Mouse (Mus musculus) adrenal gland, postnatal 25 days (tissue): Measurements from ENCODE around the gene Cdh23. TPM values are rescaled to one million over a fixed set of nuclear protein-coding genes. Genes with fewer than 3 reads are reported as not detected.

Experiments
- DNase-seq: peaks from one replicate; pipeline ENCODE4 v3.0.0; 2021; ENCODE audit warnings: mixed read lengths
- total RNA-seq: library from RNA; stranded (reverse); gene quantifications from 2 replicates; pipeline ENCODE4 v1.2.3, GENCODE M21; 2021

The Cdh23 gene
- total RNA-seq, 1 experiment from 2014 or later: 2.8 TPM

DNA sequence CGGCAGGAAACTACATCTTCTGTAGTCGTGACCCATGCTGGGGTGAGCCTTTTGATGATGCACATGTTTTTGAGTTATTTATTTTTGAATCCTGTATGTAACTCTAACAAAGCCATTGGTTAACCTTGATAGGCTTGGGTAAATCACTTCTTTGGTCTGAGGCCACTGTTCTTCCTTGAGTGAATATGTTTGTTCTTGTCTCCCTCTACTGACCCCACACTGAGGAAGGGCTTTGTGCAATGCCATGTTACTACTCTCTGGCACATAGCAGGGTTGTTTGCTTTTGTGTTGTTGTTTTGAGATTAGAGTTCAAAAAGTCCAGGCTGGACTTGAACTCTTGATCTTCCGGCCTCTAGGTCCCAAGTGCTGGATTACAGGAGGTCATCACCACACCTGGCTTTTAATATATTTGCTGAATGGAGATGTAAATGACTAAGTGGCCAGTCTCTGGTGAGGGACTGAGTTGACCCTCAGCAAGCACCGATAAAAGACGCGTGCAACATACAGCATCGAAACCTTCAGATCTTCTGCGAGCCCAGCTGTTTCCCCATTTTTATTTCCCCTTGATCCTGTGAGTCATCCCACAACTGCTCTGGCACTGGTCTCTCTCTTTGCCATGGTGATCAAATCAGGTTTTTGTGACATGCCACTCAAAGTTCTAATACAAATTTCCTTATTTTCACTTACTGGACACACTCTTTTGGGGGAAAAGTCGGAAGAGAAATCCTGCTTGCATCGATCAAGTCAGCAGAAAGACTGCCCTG, 298.1 kb downstream of the Cdh23 start:
- no peak for DNase-seq

DNA sequence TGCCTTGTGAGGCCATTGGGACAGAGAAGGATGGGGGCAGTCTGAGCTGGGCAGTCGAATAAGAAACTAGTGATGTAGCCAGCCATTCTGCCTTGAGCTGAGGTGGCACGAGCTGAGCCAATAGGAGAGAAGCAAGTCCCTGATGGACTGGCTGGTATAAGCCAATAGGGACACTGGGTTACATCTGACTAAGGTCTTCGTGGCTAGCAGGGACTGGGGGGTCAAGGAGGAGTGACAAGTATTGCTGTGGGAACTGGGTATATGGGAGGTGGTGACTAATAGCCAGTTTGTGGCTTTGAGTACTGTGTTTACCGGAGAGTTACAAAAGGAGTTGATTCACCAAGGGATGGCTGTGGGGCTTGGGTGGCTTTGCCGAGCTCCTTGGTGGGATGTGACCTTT, 300.7 kb downstream of the Cdh23 start:
- DNase-seq: no peak

DNA sequence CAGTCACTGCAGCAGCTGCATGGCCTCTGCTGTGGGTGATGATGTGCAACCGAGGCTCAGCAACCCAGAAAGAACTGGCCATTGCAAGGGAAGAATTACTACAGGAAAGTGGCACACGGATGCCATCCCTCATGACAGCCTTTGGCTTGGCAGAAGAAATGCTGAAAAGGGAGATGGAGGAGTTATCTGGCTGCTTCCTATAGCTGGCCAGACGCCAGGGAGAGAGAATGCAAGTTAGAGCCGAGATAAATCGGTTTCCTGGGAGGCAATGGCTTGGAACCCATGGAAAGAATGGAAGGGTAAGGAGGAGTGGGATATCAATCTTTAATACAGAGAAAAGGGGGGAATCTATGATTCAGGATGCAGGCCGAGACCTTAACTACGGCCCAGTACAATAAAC, 301.4 kb downstream of the Cdh23 start:
- DNase-seq: no peak

GRCm38 (mm10) chr10:60391661-60392060, 304.6 kb downstream of the Cdh23 start:
- DNase-seq: no peak

- DNase-seq: no peak
Measured at GRCm38 (mm10) chr10:60390904-60391420, 305.3 kb downstream of the Cdh23 start.

GRCm38 (mm10) chr10:60390177-60390903, 305.9 kb downstream of the Cdh23 start:
- no peak for DNase-seq

DNA sequence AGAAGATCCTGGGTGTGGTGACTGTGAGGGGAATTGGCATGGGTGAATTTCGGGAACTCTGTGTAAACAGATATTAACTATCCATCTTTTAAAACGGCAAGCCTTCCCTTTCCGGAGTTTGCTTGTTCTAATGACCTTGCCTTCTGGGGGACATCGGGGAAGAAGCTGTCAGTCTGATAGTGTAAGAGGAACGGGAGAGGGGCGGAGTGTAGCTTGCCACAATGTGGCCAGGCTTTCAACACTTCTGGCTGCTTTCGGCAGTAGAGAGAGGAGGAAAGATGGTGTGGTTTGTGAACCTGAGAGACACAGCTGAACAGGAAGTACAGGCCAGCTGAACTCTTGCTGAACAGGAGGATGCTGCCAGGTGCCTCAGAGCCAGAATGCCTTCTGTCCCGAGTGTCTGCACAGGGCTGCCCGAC, 306.8 kb downstream of the Cdh23 start:
- no peak for DNase-seq

DNA sequence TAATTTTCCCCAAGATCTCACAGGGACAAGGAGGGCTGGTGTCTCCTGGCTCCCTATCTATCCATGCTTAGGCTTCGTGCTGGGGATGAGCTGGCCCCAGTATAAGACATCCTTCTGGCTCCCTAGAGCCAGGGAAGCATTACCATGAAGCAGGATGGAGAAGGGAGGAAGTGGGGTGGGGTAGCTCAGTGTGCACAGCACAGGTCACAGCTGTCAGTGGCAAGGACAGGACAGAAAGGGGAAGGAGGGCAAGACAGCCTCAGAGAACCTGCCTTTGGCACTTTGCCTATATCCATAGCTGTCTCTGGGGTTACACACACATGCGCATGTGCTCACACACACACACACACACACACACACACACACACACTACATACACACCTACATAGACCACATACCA, 308.0 kb downstream of the Cdh23 start:
- no peak for DNase-seq

DNA sequence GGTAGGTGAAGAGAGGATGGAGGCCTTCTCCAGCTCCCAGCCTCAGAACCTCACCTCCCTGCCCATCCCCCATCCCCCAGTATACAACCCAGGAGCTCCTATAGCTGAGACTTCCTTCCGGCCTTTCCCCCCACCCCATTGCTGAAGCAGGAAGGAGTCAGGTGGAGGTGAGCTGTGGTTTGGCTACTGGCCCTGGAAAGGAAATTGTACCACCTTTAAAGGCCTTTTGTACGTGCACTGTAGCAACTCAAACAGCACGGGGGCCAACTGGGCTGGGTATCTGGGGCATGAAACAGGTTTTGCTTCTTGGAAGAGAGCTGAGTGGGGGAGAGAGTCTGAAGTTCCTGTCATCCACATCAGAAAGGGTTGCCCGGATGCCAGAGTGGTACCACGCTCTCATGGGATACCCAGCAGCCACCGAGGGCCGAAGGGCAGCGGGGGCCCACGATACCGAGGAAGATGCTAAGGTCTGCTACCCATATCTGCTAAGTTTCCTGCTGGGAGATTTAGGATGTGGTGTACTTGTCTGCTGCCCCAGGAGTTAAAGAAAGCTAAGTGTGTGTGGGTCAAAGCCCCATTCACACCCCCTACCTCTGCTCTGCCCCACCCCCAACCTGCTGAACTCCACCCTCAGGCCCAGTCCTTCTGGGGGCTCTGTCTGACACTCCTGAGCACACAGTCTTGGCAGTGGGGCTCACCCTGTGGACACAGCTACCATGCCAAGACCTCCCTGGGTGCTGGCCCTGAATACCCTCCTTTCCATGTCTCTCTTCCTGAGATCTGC, 315.0 kb downstream of the Cdh23 start:
- no peak for DNase-seq

DNA sequence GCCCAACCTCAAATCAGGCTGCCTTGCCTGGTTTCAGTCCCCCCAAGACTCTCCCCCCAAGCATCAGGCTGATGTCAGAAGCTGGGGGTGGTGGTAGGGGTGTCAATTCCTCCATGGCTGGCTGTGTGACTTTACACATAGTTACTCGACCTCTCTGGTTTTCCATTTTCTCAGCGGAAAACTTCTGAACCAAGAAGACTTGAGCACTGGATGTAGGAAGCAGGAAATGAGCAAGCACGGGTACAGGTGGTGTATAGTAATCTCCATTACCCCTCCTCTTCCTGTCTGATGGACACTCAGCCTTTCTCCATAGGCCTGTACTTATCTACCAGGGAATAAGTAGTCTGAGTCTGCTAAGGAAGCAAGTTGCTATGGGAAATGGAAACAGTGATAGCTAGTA, 316.1 kb downstream of the Cdh23 start:
- no peak for DNase-seq

DNA sequence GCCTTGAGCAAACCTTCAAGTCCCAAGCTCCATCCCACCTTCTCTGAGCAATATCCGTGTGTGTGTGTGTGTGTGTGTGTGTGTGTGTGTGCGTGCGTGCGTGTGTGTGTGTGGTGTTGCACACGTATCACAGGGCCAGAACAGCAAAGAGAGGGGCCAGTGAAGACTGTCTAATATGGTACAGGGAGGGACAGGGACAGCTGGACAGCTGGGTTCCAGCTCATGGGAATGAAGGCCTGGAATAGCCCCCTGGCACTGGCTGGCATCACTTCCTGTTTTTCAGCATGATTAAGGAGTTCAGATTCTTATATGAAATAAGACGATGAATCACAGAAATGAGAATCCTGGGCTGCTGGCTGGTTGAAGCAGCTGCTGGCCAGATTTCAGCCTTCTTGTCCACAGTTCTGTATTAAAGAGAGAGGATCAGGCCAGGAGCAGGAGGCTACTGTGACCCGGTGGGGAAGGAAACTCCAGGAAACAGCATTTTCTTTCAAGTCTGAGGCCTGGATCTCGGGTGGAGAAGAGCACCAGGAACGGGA, 316.8 kb downstream of the Cdh23 start:
- DNase-seq: no peak

DNA sequence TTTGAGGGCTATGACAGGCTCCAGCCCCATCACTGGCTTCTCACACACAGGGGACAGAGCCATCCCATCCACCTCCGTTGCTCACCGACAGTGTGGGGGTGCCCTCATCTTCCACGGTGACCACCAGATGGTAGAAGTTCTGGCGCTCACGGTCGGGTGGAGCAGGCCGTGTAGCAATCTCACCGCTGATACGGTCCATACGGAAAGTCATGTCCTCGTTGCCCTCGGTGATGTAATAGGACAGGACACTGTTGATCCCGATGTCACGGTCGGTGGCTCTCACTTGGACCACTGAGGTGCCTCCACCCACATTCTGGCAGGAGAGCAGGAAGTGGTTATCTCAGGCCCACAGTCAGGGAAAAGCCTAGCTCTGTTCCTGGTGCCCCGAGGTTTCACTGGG, 319.6 kb downstream of the Cdh23 start:
- no peak for DNase-seq

- DNase-seq: peak; percentile 34
Measured at GRCm38 (mm10) chr10:60373937-60374578, 322.2 kb downstream of the Cdh23 start.

DNA sequence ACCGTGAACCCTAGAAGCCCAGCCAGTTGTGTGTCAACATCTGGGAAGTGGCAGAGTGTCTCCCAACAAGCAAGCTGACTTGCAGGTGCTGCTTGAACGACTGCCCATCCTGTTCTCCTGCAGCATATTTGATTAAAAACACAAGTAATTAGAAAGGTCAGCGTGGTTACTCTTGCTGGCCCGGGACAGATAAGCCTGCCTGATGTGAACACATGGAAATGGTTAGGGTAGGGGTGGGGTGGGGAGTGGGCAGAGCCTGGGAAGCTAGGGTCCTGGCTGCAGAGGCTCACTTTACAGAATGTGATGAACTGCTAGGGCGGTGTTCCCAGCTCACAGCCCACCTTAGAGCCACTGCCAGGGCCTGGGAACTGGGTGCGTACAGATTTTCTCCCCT, 322.8 kb downstream of the Cdh23 start:
- DNase-seq: no peak

DNA sequence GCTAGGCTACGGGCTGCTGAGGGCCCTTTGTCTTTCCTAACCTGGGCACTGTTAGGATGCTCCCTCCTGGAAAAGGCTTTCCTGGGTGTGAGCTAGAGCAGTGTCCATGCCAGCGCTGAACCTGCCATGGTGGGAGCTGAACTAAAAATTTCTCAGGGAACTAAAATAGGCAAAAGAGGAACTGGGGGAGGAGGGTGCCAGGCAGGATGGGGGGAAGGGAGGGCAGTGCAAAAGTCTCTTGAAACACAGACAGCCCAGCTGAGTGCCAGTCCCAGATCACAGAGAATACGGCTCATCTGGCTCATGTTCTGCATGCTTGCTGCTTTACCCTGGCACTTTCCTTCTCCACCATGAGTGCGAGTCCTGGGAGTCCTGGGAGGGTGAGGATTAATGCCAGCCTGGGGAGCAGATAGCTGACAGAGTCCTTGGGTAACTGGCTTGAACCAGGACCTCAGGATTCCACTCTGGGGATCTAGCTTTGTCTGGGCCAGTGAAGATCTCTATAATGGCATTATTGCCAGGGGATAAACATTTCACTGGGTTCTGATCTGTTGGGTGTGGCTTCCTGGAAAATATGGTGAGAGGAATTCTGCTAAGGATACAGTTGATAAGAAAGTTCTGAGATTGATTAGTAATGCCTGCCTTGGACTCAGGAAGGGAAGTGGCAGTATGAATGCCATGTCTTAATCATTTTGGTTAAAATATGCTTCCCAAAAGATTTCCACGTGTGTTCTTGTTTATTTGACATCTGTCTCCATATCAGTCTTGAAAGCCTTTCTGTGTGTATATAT, 324.5 kb downstream of the Cdh23 start:
- DNase-seq: no peak

DNA sequence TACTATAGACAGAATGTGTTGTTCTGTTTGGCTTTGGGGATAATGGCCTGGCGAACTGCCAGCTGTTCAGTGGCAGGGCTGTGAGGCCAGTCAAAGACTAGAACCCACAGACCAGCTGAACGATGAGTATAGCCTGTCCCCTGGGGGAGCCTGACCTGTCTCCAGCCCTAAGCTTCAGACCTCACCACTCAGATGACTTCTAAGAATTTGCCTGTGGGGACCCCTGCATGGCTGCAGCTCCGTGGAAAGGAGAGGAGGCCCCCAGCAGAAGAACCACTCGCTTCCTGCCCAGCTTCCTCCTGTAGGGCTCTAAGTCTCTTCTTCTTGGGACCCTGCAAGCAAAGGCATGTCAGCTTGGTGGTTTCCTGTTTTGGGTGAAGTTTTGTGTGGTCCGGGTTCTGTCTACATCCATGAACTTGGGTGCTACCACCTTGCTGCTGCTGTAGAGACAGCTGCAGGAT, 325.7 kb downstream of the Cdh23 start:
- DNase-seq: no peak

- no peak for DNase-seq
Measured at GRCm38 (mm10) chr10:60370098-60370497, 326.2 kb downstream of the Cdh23 start.

GRCm38 (mm10) chr10:60369405-60369804, 326.9 kb downstream of the Cdh23 start:
- DNase-seq: no peak

- DNase-seq: no peak
Measured at GRCm38 (mm10) chr10:60367904-60368303, 328.4 kb downstream of the Cdh23 start.

DNA sequence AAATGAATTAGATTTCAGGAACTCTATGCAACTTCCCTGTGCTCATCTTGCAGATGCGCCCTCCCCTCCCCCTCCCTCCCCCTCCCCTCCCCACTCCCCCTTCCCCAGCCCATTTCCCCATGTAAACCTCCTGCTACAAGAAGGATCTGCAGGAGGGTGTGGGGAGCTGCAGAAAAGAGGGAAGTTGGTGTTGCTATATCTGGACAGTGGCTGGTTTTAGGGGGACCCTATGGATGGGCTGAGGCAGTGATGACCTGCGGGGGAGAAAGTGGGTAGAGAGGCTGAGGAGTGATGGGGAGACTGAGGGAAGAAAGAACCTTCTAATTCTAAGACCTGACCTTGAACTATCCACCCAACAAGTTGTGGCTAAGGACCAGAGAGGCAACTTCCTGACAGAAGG, 329.1 kb downstream of the Cdh23 start:
- no peak for DNase-seq

GRCm38 (mm10) chr10:60363426-60363825, 332.9 kb downstream of the Cdh23 start:
- DNase-seq: no peak
